Mouse (Mus musculus): ENCODE results near the gene Map2. TPM values are rescaled to one million over a fixed set of nuclear protein-coding genes. Genes with fewer than 3 reads are reported as not detected.

Map2 gene
- total RNA-seq, 2 experiments from 2014 or later = 3.3 to 4.0 TPM

- DNase-seq = no peak
Measured at GRCm38 (mm10) chr1:66388561-66388960, 213.5 kb downstream of the Map2 start.

DNA sequence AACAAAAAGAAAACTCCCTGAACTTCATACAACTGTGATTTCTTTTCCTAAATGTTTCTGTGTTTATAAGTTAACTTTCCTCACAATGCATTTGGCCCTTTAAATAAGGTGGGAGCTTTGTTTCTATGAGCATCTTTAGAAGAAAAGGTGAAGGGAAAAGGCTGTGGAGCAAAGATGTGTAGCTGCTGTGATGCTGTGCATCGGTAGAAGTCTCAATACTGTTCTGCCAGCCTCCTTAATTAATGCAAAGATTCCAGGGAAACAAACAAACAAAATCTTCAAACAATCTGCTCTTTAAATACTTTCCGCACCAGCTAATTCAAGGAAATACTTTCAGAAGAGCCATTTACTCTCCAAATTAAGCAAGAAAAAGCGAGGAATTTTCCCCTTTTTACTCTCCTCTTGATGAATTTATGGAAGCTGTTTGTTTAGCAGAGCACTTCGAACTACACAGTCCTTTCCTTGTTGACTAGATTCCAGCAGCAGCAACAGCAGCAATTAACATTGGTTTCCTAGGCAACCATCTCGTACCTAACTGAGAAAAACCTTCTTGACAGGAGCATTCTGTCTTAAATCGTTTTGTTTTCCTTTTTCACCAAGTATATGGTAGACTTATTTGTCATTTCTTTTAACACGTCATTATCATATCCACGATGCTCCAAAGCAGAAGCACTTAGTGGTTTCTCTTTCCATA is 220.0 kb downstream of the Map2 start:
- no peak for DNase-seq

DNA sequence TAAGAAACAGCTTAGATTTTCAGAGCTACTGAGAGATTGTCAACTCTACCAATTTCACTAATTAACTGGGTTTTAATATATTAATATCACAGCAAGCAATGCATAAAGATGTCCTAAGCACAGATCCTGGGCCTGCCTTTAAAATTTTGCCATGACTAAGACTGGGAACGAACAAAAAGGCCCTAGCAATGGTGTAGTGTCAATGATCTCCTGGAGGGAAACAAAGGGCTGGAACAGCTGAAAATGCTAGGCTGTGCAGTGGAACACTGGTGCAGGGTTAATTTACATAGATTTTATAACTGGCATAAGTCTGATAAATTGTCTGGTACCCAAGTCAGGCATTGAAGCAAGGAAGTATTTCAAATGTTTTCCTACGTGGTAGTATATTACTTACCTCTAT is 220.8 kb downstream of the Map2 start:
- DNase-seq = no peak

DNA sequence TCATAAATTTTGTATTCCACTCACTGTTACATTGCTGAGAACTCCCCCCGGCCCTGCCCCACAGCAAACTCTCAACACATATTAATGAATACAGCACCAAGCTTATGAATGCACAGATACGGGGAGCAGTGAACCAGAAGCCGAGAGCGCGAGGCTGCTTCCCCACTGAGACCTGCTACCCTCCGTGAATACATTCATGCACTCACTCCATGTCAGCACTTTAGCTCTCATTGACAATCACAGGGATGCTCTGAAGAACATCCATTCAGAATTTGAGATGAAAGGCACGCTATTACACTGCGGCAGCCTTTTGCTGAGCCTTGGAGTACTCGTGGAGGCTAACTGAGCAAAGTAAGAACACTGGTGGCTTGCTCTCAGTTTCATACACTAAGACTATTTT is 226.8 kb downstream of the Map2 start:
- DNase-seq = no peak

GRCm38 (mm10) chr1:66407270-66407967 is 232.3 kb downstream of the Map2 start:
- DNase-seq = no peak

DNA sequence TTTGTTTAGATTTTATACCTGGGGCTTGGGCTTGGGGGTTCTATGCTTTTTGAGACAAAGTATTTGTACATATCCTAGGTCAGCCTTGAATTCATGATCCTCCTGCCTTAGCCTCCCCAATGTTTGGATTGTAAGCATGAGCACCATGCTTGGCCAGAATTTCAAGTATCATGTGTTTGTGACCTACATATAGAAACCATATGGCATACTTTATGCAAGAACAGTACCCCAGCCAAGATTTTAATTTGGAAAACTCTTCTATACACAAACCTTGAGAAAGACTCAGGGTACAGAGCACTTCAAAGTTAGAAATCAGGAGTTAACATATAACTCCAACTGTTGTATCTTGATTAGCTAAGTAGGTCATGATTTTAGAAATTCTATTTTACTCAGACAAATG is 243.3 kb downstream of the Map2 start:
- DNase-seq = no peak

DNA sequence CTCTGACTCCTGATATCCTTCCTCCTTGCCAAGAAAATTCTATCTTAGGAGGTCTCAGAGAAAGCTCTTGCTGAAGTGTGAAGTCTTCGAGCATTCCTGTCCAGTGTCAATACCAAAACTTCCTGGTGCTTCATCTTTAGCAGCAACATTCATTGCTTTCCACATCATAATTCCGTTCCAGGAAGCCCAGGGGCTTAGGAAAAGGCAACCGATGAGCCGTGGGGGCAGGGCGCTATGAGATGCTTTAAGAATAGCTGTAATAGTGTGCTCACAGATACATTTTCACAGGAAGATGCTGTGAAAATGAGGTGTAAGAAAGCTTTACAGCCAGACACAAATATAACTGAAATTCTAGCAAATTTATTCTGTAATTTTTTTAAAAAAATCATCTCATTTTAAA is 251.0 kb downstream of the Map2 start:
- DNase-seq = no peak

DNA sequence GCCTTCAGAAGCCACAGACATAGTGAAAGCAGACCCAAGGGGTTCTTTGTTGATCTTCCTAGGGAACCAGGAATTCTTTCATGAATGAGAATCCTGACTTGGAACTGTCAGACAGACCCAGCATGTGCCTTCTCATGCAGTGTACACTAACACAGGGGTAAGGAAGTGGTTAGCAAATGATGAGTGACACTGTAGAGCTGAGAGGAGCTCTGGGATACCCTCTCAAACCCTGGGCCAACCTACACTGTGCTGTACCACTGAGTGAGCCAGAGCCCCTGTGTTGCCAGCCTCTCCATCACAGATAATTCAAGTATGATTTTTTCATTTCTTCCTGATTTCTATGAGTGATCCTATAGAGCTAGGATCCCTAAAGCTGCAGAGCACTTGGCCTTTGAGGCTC is 255.9 kb downstream of the Map2 start:
- no peak for DNase-seq

- DNase-seq = no peak
Measured at GRCm38 (mm10) chr1:66431472-66431871, 256.4 kb downstream of the Map2 start.

DNA sequence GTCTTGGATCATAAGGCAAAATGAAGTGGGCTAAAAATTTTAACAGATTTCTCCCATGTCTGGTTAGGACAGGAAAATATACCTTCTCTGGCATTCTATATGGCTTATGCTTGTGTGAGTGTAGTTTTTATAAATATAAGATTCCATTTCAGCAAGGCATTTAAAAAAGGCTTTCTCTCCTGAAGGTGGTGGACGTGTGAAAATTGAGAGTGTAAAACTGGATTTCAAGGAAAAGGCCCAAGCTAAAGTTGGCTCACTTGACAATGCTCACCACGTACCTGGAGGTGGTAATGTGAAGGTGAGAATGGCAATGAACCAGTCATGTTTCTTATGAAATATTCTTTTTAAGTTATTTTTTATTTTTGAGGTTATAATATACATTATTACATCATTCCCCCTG is 263.0 kb downstream of the Map2 start:
- DNase-seq = no peak

DNA sequence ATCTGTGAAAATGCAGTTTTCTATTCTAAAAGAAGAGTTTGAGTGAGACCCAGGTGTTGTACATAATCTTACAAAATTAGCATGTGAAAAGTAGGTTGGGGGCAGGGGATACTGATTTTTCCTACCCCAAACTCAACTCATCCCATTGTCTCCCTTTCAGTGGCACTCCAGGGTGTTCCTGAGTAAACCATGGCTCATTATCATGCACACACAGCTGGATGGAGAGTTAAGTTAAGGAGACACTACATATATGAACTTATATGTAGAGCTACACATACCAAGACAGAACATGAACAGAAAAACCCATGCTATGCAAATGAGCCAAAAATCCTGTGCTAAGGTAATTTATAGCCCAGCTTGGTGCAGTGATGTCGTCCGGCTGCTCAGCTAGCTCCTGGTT is 267.8 kb downstream of the Map2 start:
- no peak for DNase-seq

- DNase-seq = no peak
Measured at GRCm38 (mm10) chr1:66449471-66449870, 274.4 kb downstream of the Map2 start.

DNA sequence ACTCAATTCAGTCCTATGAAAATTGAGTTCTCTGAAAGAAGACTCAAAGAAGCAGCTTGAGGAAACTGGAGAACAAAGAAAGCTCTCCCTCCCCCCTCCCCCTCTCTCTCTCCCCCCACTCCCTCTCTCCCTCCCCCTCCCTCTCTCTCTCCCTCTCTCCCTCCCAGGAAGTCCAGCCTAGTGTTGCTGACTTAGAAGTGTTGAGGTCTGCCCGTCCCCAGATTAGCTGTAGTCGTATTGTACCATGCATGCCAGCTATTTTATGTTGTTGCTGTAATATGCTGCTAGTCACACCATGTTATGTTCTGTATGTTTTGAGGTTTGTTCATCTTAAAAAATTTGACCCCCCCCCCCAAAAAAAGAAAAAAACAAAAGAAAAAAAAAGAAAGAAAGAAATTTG is 281.5 kb downstream of the Map2 start:
- DNase-seq = no peak

GRCm38 (mm10) chr1:66457747-66458146 is 282.7 kb downstream of the Map2 start:
- DNase-seq = no peak

- no peak for DNase-seq
Measured at GRCm38 (mm10) chr1:66459394-66459793, 284.3 kb downstream of the Map2 start.

DNA sequence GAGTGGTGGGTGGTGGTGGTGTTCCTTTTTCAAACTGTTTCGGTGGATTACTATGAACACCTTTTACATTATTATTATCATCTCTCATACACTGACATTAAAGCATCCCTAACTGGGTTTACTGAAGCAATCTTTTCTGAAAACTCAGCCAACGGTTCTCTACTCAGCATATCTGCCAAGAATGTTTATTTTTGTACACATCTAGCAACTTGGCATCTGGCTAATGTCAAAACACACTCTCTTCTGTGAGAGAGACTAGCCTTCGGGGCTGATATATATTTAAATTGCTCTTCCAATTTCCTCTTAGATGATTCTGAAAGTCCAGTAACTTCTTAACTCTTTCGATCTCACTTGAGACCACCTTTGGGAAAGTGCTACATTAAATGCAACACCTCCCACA is 285.8 kb downstream of the Map2 start:
- DNase-seq = no peak

- DNase-seq = peak; percentile 25
Measured at GRCm38 (mm10) chr1:66467821-66468703, 293.0 kb downstream of the Map2 start, which contains the start of gene Unc80. TSS of gene Unc80 (plus strand) at chr1:66468367.

GRCm38 (mm10) chr1:66468704-66469020 is 293.6 kb downstream of the Map2 start:
- DNase-seq = no peak

- no peak for DNase-seq
Measured at GRCm38 (mm10) chr1:66482751-66483150, 307.7 kb downstream of the Map2 start.

Measured in gastrocnemius, postnatal 25 days (tissue).